Mouse (Mus musculus): ENCODE results near the gene Abcc8.
"Not testable (repeated sequence)": the region's sequence is repeated elsewhere in the genome, so short reads cannot be mapped to it uniquely, and the experiment has no call there.

The Abcc8 gene

DNA sequence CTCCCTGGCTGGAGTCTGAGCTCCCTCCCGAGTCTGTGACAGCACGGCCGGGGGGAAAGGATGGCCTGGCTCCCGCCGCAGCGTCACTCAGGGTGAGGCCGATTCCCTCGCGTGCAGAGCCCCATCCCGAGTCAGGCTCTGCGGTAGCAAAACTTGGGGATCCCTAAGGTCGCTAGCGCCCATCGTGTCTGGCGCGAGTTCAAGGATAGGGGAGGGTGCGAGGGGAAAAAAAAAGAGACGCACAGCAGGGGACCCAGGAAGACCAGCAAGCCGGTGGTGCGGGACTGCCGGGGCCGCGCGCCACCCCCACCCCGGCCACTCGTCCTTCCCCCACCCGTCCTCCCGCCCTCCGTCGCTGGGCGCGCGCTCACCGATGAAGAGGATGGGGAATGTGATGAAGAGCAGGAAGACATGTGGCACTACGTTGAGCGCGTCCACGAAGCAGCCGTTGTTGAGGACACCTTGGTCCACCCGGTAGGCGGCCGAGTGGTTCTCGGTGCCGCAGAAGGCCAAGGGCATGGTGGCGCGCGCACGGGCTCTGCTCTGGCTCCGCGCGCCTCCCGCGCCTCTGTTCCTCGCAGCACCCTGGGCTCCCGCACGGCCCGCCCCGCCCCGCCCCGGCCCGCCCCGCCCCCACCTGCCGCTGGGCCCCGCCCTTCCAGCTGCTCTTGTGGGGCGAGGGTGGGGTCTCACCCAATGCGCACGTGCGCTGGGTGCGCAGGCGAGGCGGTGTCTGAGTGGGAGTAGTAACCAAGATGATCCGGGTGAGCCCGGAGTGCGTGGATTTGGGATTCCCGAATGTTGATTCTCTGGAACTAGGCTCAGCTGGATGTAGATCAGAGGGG, at the start of gene Abcc8:
Gene Abcc8, minus strand, starts transcription at position 603 of the 845 bp plus-strand sequence.
- DNase-seq (ENCODE audit: low read depth, low spot score) = no peak

DNA sequence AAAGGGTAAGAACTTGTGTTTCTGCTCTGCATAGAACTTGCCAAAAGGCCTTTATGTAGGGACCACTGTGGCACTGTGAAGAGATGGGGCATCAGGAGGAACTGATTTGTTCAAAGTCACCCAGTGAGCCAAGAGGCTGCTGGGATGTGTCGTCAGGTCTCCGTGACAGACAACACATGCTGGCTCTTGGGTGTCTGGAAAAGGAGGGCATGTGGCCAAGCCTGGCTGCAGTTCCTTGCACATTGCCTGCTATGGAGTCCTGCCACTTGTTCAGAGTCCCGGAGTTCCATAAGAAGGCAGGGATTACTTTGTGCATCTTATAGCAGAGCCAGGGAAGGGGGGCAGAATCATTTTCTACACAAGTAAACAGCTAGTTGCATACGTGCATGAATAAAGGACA, 47.1 kb upstream of the Abcc8 start:
- no peak for DNase-seq (ENCODE audit: low read depth, low spot score)

DNA sequence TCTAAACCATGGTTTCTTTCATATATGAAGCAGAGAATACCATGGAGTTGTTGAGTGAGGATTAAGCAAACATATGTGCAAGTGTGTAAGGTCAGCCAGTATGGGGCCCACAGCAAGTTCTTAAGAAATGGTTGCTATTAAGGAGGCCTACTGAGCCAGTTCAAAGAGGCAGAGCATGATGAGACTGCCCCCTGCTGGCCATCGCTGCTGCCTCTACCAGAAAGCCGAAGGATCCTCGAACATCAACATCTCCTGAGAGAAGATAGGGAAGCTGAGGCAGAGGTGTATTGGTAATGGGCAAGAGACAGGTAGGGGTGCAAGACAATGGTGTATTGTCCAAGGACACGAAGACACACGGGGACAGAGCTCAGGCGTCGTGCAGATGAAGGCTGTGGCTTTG, 46.4 kb upstream of the Abcc8 start:
- no peak for DNase-seq (ENCODE audit: low read depth, low spot score)

DNA sequence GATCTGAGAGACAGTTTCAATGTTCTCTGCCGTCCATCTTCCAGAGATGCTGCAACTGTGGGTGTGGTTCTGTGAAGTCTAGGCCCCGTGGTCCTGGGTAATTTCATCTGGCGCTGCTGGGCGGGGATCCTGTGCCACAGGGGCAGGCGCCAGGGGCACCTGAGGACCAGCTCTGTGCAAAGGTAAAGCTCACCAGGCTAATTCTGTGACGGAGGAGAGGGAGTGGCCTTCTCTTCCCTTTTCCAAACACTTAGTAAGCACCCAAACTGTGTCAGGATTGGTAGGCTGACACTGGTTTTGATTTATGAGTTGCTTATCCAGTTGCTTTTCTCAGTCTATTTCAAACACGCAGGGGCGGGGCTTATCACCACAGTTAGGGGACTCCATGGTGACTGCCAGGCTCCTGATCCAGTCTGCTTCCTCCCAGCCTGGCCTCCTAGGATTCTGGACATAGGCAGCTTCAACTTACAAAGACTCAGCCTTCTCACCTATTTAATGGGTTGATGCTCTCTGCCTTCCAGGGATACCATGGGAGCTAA, 40.8 kb upstream of the Abcc8 start:
- no peak for DNase-seq (ENCODE audit: low read depth, low spot score)

DNA sequence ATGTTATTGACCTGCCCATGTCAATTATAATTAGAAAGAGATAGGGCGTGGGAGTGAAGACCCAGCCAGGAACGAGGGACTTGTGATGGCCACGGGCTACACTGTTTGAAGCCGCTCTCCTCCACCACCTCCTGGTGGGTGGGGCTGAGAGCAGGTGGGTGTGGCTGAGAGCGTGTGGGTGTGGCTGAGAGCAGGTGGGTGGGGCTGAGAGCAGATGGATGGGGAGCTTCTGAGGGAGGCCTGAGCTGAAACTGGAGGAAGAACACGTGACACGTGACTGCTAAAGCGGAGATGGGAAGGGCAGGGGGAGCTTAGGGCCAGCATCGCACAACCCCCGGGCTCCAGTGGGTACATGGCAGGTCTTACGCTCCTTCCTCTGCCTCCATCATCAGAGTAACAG, 38.6 kb upstream of the Abcc8 start:
- DNase-seq (ENCODE audit: low read depth, low spot score) = no peak

DNA sequence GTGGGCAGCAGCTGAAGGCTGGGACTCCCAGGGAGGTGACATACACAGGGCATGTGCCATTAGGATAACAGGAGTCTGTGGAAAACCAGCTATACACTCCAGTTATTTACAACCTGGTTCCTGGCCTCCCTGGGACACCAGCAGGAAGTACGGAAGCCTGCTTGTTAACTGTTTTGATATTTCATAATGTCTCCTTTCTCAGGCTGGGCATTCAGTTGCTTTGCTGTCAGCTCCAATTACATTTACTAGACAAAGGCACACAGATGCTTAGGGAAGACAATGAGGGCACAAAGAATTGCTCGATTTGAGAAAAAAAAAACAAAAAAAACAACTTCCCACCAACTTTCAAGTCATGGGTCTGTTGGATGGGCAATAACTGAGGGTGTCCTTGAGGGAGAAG, 36.6 kb upstream of the Abcc8 start:
- no peak for DNase-seq (ENCODE audit: low read depth, low spot score)

DNA sequence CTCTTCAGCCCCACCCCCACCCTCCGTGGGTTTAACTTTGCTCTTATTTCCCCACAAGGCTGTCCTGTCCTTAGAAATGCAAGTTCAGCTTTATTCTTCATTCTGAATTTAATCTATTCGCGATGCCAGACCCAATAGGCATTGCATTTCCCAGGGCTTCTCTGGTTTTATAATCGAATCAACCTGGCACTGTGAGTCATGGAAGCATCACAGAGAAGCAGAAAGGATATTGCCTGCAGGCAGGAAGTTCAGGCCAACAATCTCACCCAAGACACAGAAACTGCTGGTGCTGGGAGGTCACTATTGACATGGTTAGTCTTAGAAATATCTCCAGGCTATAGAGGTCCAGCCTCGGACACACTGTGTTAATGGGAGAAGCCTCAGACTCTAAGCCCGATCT, 30.4 kb upstream of the Abcc8 start:
- DNase-seq (ENCODE audit: low read depth, low spot score) = no peak

DNA sequence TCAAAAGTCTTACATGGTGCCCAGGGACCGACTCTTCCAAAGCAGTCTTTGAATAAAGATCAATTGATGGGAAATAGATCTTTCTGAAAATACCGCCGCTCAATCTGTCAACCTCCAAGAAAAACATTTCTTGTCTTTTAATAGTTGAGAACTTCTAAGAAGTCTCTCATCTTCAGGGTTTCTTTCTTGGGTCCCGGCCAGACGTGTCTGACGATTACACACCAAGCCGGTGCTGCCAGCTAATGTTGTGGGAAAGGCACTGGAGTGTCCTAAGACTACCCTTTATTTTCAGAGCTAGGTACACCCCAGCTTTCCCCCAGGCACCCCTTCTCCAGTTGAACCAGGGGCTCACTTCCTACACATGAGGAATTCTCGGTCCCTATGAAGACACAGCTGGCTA, 28.3 kb upstream of the Abcc8 start:
- DNase-seq (ENCODE audit: low read depth, low spot score) = no peak

DNA sequence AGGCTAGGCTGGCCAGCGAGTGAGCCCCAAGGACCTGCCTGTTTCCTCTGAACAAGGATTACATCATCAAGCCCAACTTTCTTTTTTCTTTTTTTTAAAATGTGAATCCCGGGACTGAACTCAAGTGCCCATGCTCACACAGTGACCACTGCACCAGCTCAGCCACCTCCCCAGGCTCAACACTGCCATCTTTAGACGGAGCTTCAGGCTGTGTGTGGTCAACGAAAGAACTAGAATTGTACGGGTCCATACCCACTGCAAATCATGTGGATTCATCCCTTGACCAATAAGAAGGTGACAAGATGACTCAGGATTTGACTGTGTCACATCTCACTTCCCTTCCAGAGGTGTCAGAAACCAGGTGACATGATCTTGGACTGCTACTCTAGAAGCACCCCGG, 24.9 kb upstream of the Abcc8 start:
- no peak for DNase-seq (ENCODE audit: low read depth, low spot score)

DNA sequence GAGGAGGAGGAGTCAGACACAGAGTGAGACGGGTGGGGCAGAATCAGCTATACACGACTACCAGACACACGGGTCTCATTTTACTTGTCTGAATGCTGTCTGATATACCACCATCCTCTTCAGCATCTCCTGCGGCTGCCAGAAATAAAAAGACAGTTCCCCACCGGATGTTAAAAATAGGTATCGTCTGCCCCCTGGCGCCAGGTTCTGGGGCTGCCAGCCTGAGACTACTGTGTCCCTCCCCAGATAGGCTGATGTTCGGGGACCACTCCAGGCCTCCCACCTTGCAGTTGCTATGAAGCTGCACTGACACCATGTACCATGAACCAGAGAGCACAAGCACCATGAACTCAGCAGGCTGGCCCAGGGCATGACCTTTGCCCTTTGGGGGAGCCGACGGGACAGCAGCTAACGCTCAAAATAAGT, 24.2 kb upstream of the Abcc8 start:
- no peak for DNase-seq (ENCODE audit: low read depth, low spot score)

DNA sequence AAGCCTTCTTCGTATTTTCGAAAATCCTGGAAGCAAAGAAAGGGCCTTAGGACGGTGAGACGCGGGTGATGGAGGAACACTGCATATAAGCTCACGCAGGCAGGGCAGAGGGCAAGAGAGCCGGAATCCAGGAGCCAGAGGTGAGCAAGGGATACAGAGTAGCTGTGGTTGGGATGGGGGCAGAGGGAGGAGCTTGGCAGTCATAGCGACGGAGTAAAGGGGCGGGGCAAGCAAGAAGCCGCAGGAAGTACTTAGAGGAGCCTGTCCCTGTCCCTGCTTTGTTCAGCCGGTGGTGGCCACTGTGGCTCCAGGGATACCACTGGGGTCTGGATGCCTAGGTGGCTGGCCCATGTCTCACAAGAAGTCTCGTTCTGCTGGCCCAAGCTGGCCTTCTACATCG, 21.8 kb upstream of the Abcc8 start:
- no peak for DNase-seq (ENCODE audit: low read depth, low spot score)

DNA sequence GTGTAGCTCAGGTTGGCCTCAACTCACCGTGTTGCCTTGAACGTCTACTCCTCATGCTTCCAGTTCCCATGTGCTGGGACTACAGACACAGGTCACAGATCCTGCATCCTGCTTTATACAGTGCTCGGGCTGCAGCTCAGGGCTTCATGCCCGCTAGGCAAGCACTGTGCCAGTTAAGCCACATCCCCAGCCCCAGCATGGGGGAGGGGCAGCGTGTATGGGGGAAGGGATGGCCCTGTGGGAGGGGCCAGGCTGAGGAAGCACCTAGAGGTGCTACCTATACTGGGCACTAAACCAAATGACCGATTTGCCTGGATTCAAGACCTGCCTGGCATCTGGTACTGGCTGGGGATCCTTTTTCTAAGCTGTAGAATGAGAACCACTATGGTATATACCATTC, 20.2 kb upstream of the Abcc8 start:
- no peak for DNase-seq (ENCODE audit: low read depth, low spot score)

DNA sequence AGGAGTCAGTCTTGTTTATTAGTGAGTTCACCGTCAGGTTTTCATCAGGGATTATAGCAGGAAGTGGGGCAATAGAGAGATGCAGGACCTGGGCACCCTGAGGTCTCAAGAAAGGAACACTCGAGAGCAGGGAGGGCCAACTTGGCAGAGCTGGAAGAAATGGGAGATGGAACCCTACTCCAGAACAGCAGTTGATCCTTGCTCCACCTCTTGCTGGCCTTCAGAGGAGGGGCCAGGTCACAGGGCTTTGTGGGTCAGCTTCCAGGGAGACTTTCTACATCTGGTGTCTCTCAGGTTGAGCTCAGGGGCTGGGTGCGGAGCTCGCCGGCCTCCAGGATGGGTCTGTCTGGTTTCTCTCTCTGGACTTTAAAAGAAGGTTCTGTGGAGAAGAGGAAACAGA, 15.5 kb upstream of the Abcc8 start:
- no peak for DNase-seq (ENCODE audit: low read depth, low spot score)

DNA sequence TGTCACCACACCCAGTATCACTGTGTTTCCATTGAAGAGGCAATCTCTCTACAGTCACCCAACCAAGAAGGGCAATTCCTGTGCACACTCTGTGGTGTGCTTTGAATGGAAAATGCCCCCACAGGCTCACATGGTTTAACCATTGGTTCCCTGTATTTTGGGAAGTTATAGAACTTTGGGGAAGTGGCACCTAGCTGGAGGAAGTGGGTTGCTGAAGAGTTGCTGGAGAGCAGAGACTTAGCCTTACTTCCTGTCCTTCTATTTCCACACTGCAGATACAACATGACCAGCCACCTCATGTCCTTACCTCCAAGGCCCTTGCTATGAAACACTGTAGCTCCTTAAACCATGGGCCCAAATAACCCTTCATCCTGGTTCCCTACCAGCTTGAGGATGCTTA, 4.4 kb upstream of the Abcc8 start:
- DNase-seq (ENCODE audit: low read depth, low spot score) = no peak

DNA sequence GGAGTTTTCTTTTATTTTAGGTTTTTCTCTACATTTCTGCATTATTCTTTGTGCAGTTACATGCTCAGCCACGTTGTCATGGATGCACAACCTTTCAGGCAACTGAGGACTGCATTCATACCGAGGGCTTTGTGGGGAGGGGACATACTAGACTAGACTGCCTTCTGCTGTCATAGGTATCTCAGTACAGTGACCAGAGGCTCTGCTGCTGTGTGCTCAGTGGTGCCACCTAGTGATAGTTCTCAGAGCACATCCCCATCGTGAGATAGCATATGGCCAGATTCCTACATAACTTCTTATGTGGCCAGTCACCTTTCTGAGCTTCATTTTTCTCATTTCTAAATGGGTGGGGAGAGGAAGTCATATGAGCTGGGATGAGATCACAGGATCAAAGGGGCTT, 1.8 kb upstream of the Abcc8 start:
- peak; percentile 42 for DNase-seq (ENCODE audit: low read depth, low spot score)

DNA sequence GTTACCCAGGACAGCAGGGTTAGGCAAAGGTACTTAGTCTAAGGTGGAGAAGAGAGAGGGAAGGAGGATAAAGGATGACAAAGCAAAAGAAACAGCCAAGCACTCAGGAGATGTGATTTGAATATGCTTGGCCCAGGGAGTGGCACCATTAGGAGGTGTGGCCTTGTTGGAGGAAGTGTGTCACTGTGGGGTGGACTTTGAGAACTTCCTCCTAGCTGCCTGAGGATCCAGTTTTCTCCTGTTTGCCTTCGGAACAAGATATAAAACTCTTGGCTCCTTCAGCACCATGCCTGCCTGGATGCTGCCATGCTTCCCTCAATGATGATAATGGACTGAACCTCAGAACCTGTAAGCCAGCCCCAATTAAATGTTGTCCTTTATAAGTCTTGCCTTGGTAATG, 10.9 kb downstream of the Abcc8 start:
- not testable (repeated sequence) for DNase-seq (ENCODE audit: low read depth, low spot score)

DNA sequence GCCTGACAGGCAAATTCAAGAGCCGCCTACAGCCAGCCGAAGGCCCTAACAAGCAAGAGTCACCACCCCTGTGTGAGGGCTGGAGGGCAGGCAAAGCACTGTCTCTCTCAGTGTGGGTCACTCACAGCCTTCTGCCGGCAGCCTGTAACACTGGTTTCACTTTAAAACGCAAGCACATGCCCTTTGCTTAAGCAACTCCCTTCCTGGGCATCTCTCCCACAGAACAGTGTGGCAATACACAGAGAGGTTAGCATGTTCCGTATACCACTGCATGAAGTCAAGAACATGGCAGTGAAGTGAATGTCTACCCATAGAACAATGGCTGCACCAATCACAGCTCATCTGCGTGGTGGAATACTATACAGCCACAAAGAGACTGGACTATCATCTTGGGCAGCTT, 11.4 kb downstream of the Abcc8 start:
- no peak for DNase-seq (ENCODE audit: low read depth, low spot score)

DNA sequence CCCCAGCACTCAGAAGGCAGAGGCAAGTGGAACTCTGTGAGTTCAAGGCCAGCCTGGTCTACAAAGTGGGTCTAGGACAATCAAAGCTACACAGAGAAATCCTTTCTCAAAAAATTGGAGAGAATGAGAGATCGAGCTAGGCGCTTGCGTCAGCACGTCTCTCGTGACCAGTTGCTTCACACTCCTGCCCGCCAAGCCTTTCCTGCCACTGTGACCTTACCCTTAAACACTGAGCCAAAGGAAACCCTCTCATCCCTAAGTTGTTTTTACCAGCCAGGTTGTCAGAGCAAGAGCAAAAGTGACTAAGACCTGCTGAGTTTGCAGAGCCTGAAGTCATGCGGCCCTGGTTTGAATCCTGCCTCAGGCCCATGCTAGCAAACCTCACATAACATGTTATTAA, 11.9 kb downstream of the Abcc8 start:
- DNase-seq (ENCODE audit: low read depth, low spot score) = no peak

DNA sequence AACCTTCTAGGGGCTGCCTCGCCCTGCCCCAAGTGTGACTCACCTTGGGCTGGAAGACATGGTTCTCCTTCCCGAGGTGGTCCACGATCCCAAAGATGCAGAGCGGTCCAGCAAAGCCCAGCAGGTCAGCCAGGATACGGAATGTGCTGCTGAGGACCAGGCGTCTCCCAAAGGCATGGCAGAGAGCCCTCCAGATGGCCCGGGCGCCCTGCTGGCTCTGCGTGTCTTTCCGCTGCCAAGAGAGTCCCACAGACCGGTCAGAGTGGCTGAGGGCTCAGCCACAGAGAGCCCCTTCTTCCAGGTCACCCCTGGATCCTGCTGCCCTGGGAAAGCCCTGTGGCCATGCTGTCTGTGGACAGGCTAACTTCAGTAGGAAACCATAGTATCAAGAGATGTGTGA, 14.0 kb downstream of the Abcc8 start:
- DNase-seq (ENCODE audit: low read depth, low spot score) = no peak

DNA sequence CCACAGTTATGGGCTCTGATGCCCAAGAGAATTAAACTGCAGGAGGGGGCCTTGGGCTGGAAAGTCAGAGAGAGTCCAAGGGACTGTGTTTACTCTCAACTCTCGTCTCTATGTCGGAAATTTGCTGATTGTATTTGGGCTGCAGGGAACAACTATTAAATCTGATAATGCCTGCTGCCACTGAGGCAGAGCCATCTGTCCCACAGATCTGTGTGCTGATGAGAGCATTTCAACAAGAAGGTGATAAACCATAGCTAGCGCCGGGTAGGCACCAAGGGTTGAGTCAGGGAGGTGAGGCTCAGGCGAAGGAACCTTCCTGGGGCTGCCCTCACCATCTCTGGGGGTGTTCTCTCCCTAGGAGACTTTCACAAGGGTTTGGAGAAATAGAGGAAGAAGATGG, 17.1 kb downstream of the Abcc8 start:
- no peak for DNase-seq (ENCODE audit: low read depth, low spot score)

DNA sequence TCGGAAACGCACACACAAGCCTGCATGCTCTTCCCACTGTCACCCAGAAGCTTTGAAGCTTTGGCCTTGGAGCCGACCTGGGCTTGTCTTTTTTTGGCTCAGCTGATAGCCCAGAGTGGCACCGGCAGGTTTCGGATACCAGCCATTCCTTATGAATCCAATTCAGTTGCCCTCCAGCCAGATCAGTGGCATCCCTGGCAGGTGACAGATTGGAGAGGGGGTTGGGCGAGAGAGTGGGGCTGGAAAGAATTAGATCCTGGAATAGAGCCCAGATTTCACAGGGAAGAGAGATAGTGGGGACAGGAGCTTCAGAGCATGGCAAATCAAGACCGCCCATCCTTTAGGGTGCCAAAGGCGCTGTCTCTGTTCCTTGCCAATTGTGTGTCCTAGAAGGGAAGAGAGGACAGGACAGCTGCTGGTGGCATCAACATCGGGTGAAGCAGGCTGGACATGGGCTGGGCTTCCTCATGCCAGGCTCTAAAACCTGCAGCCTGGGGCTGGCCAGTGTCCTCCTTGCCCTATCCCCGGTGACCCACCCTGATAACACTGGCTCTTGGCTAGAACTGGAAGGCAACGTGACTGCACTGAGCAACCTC, 17.6 kb downstream of the Abcc8 start:
- no peak for DNase-seq (ENCODE audit: low read depth, low spot score)

DNA sequence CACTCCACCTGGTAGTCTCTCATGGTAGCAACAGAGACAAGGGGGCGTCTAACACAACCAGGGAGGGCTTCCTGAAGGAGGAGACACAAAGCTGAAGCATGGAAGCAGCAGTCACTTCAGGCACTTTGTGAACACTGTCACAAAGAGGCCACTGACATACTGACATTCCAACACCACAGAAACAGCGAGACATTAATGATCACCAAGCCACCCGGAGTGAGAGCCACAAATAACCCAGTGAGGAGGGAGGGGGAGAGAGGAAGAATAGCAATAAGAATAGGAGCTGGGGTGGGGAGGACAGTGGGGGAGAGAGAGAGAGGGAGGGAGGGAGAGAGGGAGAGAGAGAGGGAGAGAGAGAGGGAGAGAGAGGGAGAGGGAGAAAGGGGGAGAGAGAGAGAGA, 18.2 kb downstream of the Abcc8 start:
- no peak for DNase-seq (ENCODE audit: low read depth, low spot score)

DNA sequence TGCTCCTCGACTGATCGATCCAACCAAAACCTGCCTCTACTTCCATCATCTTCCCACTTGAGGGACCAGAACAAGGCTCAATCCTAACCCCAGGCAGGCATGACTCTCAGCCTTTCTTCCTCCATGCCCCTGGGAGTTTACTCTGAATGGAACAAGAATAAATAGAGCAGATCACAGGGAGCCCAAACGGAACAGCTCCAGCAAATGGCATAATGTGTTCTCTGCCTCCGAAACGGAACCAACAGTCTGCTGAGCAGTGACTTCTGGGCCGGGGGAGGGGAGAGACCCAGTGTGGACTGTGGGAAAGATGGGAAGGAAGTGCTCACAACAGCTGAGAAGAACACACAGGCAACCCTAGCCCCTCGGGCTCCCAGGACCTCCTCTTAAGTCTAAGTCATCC, 22.1 kb downstream of the Abcc8 start:
- no peak for DNase-seq (ENCODE audit: low read depth, low spot score)
